Mouse (Mus musculus) MEL (cell line): ENCODE data around the gene Cacnb3.

ENCODE experiments used
- CTCF ChIP-seq, 3 experiments: IDR thresholded peaks in 2 of 3; conservative IDR thresholded peaks in 1 of 3; 2 replicates each; pipeline ENCODE4 v1.5.1; 2011 to 2012; ENCODE audit warnings: low read length in 3 of 3, low read depth in 2 of 3, mild to moderate bottlenecking in 2 of 3, improper control_type of control experiment in 1 of 3, inconsistent platforms in 1 of 3, mixed read lengths in 1 of 3, moderate library complexity in 1 of 3; ENCODE audit not compliant: control insufficient read depth in 1 of 3, insufficient read depth in 1 of 3, poor library complexity in 1 of 3, severe bottlenecking in 1 of 3
- GATA1 ChIP-seq: IDR thresholded peaks from 2 replicates; pipeline ENCODE4 v1.6.1; 2011; ENCODE audit warnings: low read depth, low read length, improper control_type of control experiment
- HCFC1 ChIP-seq: IDR thresholded peaks from 2 replicates; pipeline ENCODE4 v1.6.1; 2012; ENCODE audit warnings: low read depth, mild to moderate bottlenecking, inconsistent platforms, low read length, improper control_type of control experiment, moderate library complexity
- MAX ChIP-seq: IDR thresholded peaks from 2 replicates; pipeline ENCODE4 v1.6.1; 2011; ENCODE audit warnings: low read length, improper control_type of control experiment
- MAZ ChIP-seq: IDR thresholded peaks from 2 replicates; pipeline ENCODE4 v1.6.1; 2012; ENCODE audit warnings: low read depth, mild to moderate bottlenecking, inconsistent platforms, low read length, improper control_type of control experiment
- POLR2A ChIP-seq, 2 experiments: IDR thresholded peaks; 2 replicates each; pipeline ENCODE4 v1.6.1; 2011 to 2012; ENCODE audit warnings: low read length in 2 of 2, mild to moderate bottlenecking in 2 of 2, control low read depth in 1 of 2, improper control_type of control experiment in 1 of 2, low read depth in 1 of 2, moderate library complexity in 1 of 2; ENCODE audit not compliant: control insufficient read depth in 1 of 2, insufficient read depth in 1 of 2, poor library complexity in 1 of 2
- TAL1 ChIP-seq: IDR thresholded peaks from 2 replicates; pipeline ENCODE4 v1.6.1; 2012; ENCODE audit warnings: mild to moderate bottlenecking, inconsistent platforms, low read length, moderate library complexity, mixed read lengths
- TCF12 ChIP-seq: IDR thresholded peaks from 2 replicates; pipeline ENCODE4 v1.6.1; 2014; ENCODE audit warnings: low read depth, mild to moderate bottlenecking, inconsistent platforms, low read length, improper control_type of control experiment, moderate library complexity
- UBTF ChIP-seq: IDR thresholded peaks from 2 replicates; pipeline ENCODE4 v1.6.1; 2012; ENCODE audit warnings: low read depth, mild to moderate bottlenecking, inconsistent platforms, low read length, improper control_type of control experiment, moderate library complexity, borderline replicate concordance; ENCODE audit not compliant: insufficient read depth
- ZKSCAN1 ChIP-seq: IDR thresholded peaks from 2 replicates; pipeline ENCODE4 v1.6.1; 2012; ENCODE audit warnings: low read depth, mild to moderate bottlenecking, inconsistent platforms, low read length, improper control_type of control experiment, moderate library complexity
- ZNF384 ChIP-seq: IDR thresholded peaks from 2 replicates; pipeline ENCODE4 v1.6.1; 2012; ENCODE audit warnings: low read depth, mild to moderate bottlenecking, inconsistent platforms, low read length, improper control_type of control experiment

DNA sequence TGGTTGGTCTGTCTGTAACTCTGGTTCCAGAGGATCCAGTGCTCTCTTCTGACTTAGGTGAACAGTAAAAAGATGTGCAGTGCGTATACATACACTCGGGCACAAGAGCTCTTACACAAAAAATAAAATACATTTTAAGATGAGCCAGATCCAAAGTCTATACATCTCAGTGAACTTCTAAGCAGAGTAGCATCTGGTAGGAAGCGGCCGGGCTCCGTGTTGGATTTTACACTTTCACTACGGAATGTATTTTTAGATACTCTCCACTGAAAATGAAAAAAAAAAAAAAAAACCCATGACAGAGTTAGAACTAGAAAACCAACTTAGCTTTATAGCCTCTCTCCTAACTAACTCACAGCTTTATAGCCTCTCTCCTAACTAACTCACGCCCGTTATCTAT is 50.0 kb downstream of the Cacnb3 start:
- no peak for TF ChIP-seq TCF12
- TF ChIP-seq UBTF = no peak
- TF ChIP-seq MAZ = no peak
- TF ChIP-seq TAL1 = no peak
- TF ChIP-seq HCFC1 = no peak
- TF ChIP-seq POLR2A (IDR thresholded peaks at IDR 0.05; ENCODE audit: control insufficient read depth in 1 of 2, insufficient read depth in 1 of 2, low read depth in 1 of 2, low read length in 2 of 2, poor library complexity in 1 of 2) = no peak
- no peak for TF ChIP-seq MAX
- no peak for TF ChIP-seq GATA1
- peak; percentile 36; the same call in 1 of the 2 replicates for TF ChIP-seq ZNF384
- no peak for TF ChIP-seq ZKSCAN1
- no peak for TF ChIP-seq CTCF (IDR thresholded peaks at IDR 0.05 in 2 of 3, conservative IDR thresholded peaks at IDR 0.05 in 1 of 3; ENCODE audit: control insufficient read depth in 1 of 3, insufficient read depth in 1 of 3, low read depth in 2 of 3, low read length in 3 of 3, poor library complexity in 1 of 3, severe bottlenecking in 1 of 3)
